Mouse (Mus musculus) forebrain, embryonic 13.5 days (tissue): ENCODE data around the gene Adra2a. TPM values are rescaled to one million over a fixed set of nuclear protein-coding genes. Genes with fewer than 3 reads are reported as not detected.

Experiments
- ATAC-seq: fragments of 200-750 bp; cut with Nextera tagmentation; 2 replicates; pipeline ENCODE4 v1.8.0; 2017
- H3K27ac ChIP-seq: fragments of 300-500 bp; sonication (generic); 2 replicates; pipeline ENCODE4 v1.5.1; 2015; ENCODE audit warnings: inconsistent platforms, mild to moderate bottlenecking, moderate library complexity
- H3K27me3 ChIP-seq: fragments of 300-500 bp; sonication (generic); 2 replicates; pipeline ENCODE4 v1.6.1; 2015; ENCODE audit warnings: mild to moderate bottlenecking, inconsistent platforms
- H3K36me3 ChIP-seq: fragments of 300-500 bp; sonication (generic); 2 replicates; pipeline ENCODE4 v1.6.1; 2015; ENCODE audit warnings: mild to moderate bottlenecking, inconsistent platforms; ENCODE audit not compliant: poor library complexity, severe bottlenecking
- H3K4me1 ChIP-seq: fragments of 300-500 bp; sonication (generic); 2 replicates; pipeline ENCODE4 v1.6.1; 2015; ENCODE audit warnings: inconsistent platforms
- H3K4me2 ChIP-seq: fragments of 300-500 bp; sonication (generic); 2 replicates; pipeline ENCODE4 v1.6.1; 2015; ENCODE audit warnings: inconsistent platforms, mild to moderate bottlenecking, moderate library complexity
- H3K4me3 ChIP-seq: fragments of 300-500 bp; sonication (generic); 2 replicates; pipeline ENCODE4 v1.5.1; 2015; ENCODE audit warnings: mild to moderate bottlenecking, inconsistent platforms
- H3K9ac ChIP-seq: fragments of 300-500 bp; sonication (generic); 2 replicates; pipeline ENCODE4 v1.6.1; 2015; ENCODE audit warnings: mild to moderate bottlenecking, inconsistent platforms
- H3K9me3 ChIP-seq: fragments of 300-500 bp; sonication (generic); replicated peaks from 2 replicates; pipeline ENCODE4 v1.6.1; 2016; ENCODE audit warnings: inconsistent platforms
- WGBS: fragments of 180-500 bp; shearing (Covaris S2); methylation state at CpG from one replicate; pipeline ENCODE4 v1.1.7; 2015; 5-methylcytosine and 5-hydroxymethylcytosine counted together
- polyA plus RNA-seq: library from polyadenylated mRNA; unstranded; fragments of >200 nt; fragmentation: Nextera tagmentation; extraction: Ambion mirVana; gene quantifications from 2 replicates; pipeline ENCODE4 v1.2.1, GENCODE M21; 2015

Adra2a gene
- polyA plus RNA-seq, 1 experiment from 2014 or later, result 1.1 TPM

DNA sequence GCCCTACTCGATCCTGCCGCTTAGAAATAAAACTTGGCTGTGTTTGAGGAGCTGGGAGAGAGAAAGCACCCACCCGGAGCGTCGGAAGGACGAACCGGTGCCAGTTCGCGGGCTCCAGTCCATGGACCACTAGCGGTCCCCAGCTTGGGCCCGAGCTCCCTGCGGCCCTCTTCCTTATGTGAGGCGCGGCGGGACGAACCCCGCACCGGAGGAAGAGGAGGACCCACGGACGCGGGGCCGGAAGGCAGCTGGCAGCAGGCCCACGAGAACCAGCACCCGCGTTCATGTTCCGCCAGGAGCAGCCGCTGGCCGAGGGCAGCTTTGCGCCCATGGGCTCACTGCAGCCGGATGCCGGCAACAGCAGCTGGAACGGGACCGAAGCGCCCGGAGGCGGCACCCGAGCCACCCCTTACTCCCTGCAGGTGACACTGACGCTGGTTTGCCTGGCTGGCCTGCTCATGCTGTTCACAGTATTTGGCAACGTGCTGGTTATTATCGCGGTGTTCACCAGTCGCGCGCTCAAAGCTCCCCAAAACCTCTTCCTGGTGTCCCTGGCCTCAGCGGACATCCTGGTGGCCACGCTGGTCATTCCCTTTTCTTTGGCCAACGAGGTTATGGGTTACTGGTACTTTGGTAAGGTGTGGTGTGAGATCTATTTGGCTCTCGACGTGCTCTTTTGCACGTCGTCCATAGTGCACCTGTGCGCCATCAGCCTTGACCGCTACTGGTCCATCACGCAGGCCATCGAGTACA is 2.2 kb downstream of the Adra2a start:
- Histone ChIP-seq H3K27ac (no peak overlapping the region), H3K9me3 (no peaks in the 10 kb centered on the region), H3K4me1 (peaks cover 34% of the 10 kb centered on the region), H3K9ac (peak overlapping the region; percentile 72), H3K36me3 (no peaks in the 10 kb centered on the region), H3K27me3 (peaks cover 62% of the 10 kb centered on the region), H3K4me3 (peak overlapping the region; percentile 57), H3K4me2 (peak overlapping the region; percentile 100)
- WGBS, result 1% methylated on average over 52 of the region's 55 CpGs
- no peak for ATAC-seq

- Histone ChIP-seq H3K36me3 (no peaks in the 10 kb centered on the region), H3K9me3 (no peaks in the 10 kb centered on the region), H3K27ac (no peak overlapping the region), H3K4me3 (peak overlapping the region; percentile 57), H3K27me3 (peaks cover 64% of the 10 kb centered on the region), H3K4me2 (peak overlapping the region; percentile 100), H3K9ac (peak overlapping the region; percentile 72), H3K4me1 (peaks cover 34% of the 10 kb centered on the region)
- under 1% methylated on average over 46 of the region's 46 CpGs for WGBS
- ATAC-seq, result no peak
Measured at GRCm38 (mm10) chr19:54046684-54047070, 2.7 kb downstream of the Adra2a start.

DNA sequence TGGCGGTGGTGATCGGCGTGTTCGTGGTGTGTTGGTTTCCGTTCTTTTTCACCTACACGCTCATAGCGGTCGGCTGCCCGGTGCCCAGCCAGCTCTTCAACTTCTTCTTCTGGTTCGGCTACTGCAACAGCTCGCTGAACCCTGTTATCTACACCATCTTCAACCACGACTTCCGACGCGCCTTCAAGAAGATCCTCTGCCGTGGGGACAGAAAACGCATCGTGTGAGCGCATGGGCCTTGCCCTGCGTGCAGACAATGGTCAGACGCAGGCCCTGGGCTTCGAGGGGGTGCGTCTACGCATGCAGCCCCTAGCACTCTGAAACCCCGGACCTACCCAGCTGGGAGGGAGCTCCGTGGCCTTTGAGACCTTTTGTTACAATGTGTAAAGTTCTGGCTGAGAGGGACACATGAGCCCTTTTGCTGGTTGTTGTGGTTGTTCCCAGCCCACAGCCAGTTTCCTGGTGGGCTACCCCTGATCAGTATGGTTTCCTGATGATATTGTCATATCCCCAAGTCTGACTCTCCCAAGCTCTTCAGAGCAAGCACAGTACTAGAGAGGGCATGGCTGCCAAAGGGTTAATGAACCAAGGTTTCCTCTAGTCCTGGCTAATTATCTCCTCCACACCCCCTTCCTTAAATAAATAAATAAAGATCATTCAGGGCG is 3.6 kb downstream of the Adra2a start:
- Histone ChIP-seq H3K4me2 (peak overlapping the region; percentile 100), H3K4me3 (peak overlapping the region; percentile 57), H3K9me3 (no peaks in the 10 kb centered on the region), H3K9ac (peak overlapping the region; percentile 72; the same call in 1 of the 2 replicates), H3K36me3 (no peaks in the 10 kb centered on the region), H3K27me3 (peaks cover 66% of the 10 kb centered on the region), H3K27ac (no peak overlapping the region), H3K4me1 (peaks cover 34% of the 10 kb centered on the region)
- WGBS, result 1% methylated on average over 27 of the region's 27 CpGs
- ATAC-seq, result no peak

DNA sequence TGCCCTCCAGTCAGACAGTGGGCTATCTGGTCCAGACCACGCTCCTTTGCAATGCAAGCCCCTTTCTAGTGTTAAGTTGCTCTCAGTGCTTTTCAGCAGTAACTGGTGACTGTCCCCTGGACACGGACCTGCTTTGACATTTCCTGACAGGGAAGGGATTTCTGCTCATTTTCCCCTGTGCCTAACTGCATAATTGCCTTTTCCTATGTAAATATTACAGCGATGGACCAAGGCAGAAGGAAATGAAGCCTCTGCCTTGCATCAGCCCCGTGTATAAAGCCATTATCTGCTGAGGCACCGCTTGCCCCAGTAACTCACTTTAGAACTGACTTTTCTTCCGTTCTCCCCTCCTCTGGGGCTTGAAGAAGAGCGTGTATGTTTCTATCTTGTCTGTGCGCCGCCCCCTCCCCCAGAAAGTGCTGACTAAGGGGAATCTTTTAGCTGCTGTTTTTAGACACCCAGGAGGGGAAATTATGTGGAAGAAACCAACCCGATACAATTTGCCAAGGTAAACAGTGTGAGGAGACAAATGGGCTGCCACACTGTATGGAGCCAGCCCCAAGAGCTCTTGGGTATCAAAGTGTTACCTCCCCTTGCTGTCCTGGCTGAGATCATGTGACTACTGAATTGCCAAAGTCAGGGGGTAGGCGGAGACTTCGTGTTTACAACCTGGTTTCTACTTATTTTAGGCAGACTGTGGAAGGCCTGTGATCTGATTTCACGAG is 4.4 kb downstream of the Adra2a start:
- Histone ChIP-seq H3K9ac (no peak overlapping the region), H3K4me1 (peaks cover 34% of the 10 kb centered on the region), H3K9me3 (no peaks in the 10 kb centered on the region), H3K27ac (no peak overlapping the region), H3K4me2 (peak overlapping the region; percentile 100; the same call in 1 of the 2 replicates), H3K27me3 (peaks cover 66% of the 10 kb centered on the region), H3K4me3 (no peak overlapping the region), H3K36me3 (no peaks in the 10 kb centered on the region)
- ATAC-seq, result no peak
- 14% methylated on average over 13 of the region's 13 CpGs for WGBS

DNA sequence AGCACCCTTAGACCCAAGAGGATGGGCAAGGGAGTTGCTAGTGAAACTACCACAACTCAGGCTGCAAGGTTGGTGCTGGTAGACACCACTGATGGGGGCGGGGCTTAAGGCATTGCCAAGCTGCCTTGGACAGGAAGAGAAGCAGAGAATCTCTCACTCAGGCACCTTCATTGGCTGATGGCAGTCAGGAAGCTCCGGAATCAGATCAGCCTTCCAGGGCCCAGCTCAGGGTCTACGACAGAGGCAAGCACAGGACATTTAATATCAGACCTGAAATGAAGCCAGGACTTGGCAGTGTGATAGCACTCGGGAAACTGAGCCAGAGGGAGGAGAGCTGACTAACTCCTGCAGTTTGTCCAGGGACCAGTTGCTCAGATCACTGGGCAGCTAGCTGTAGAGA is 7.7 kb downstream of the Adra2a start:
- H3K9ac ChIP-seq, result no peak overlapping the region
- no peak overlapping the region for H3K27ac ChIP-seq
- no peaks in the 10 kb centered on the region for H3K9me3 ChIP-seq
- H3K4me1 ChIP-seq, result peaks cover 15% of the 10 kb centered on the region
- H3K27me3 ChIP-seq, result peaks cover 46% of the 10 kb centered on the region
- no peak overlapping the region for H3K4me3 ChIP-seq
- ATAC-seq, result no peak
- H3K4me2 ChIP-seq, result no peak overlapping the region
- no peaks in the 10 kb centered on the region for H3K36me3 ChIP-seq
- 79% methylated on average over 4 of the region's 4 CpGs for WGBS

GRCm38 (mm10) chr19:54055845-54056244 is 11.9 kb downstream of the Adra2a start:
- H3K4me3 ChIP-seq, result no peak overlapping the region
- no peak overlapping the region for H3K4me2 ChIP-seq
- H3K9me3 ChIP-seq, result no peaks in the 10 kb centered on the region
- H3K27ac ChIP-seq, result no peak overlapping the region
- H3K27me3 ChIP-seq, result peaks cover 7% of the 10 kb centered on the region; the same call in 1 of the 2 replicates
- no peaks in the 10 kb centered on the region for H3K36me3 ChIP-seq
- 41% methylated on average over 5 of the region's 5 CpGs for WGBS
- H3K4me1 ChIP-seq, result no peaks in the 10 kb centered on the region
- ATAC-seq, result no peak
- no peak overlapping the region for H3K9ac ChIP-seq

DNA sequence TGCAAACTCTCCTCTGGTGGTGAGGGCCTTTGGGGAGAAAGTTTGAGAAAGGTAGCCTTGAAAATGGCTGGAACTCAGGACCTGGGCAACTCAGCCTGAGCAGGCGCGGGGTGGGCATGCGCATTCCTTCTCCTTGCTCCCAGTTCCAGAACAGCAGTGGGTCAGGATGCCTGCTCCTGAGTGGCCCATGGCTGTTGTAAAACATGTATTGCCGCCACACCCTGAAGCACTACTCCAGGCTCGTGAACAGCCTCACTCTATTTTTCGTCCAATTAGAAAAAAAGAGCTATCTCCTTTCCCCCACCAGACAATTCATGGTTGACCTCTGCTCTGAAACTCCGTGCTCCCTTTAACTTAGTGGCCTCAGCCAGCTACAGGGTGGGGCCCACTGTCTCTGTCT is 24.5 kb downstream of the Adra2a start:
- Histone ChIP-seq H3K9me3 (no peaks in the 10 kb centered on the region), H3K4me3 (no peak overlapping the region), H3K27ac (no peak overlapping the region), H3K9ac (no peak overlapping the region), H3K36me3 (no peaks in the 10 kb centered on the region), H3K4me1 (no peaks in the 10 kb centered on the region), H3K27me3 (no peaks in the 10 kb centered on the region), H3K4me2 (no peak overlapping the region)
- ATAC-seq, result no peak
- 88% methylated on average over 7 of the region's 7 CpGs for WGBS

- WGBS, result 87% methylated on average over 5 of the region's 5 CpGs
- Histone ChIP-seq H3K4me1 (no peaks in the 10 kb centered on the region), H3K9ac (no peak overlapping the region), H3K27ac (no peak overlapping the region), H3K36me3 (no peaks in the 10 kb centered on the region), H3K4me2 (no peak overlapping the region), H3K27me3 (no peaks in the 10 kb centered on the region), H3K9me3 (no peaks in the 10 kb centered on the region), H3K4me3 (no peak overlapping the region)
- ATAC-seq, result no peak
Measured at GRCm38 (mm10) chr19:54070521-54070920, 26.6 kb downstream of the Adra2a start.

GRCm38 (mm10) chr19:54072233-54072800 is 28.4 kb downstream of the Adra2a start:
- Histone ChIP-seq H3K4me3 (no peak overlapping the region), H3K9ac (no peak overlapping the region), H3K9me3 (no peaks in the 10 kb centered on the region), H3K27ac (no peak overlapping the region), H3K36me3 (no peaks in the 10 kb centered on the region), H3K4me2 (no peak overlapping the region), H3K27me3 (no peaks in the 10 kb centered on the region), H3K4me1 (peaks cover 10% of the 10 kb centered on the region)
- no peak for ATAC-seq
- WGBS, result 85% methylated on average over 5 of the region's 5 CpGs

DNA sequence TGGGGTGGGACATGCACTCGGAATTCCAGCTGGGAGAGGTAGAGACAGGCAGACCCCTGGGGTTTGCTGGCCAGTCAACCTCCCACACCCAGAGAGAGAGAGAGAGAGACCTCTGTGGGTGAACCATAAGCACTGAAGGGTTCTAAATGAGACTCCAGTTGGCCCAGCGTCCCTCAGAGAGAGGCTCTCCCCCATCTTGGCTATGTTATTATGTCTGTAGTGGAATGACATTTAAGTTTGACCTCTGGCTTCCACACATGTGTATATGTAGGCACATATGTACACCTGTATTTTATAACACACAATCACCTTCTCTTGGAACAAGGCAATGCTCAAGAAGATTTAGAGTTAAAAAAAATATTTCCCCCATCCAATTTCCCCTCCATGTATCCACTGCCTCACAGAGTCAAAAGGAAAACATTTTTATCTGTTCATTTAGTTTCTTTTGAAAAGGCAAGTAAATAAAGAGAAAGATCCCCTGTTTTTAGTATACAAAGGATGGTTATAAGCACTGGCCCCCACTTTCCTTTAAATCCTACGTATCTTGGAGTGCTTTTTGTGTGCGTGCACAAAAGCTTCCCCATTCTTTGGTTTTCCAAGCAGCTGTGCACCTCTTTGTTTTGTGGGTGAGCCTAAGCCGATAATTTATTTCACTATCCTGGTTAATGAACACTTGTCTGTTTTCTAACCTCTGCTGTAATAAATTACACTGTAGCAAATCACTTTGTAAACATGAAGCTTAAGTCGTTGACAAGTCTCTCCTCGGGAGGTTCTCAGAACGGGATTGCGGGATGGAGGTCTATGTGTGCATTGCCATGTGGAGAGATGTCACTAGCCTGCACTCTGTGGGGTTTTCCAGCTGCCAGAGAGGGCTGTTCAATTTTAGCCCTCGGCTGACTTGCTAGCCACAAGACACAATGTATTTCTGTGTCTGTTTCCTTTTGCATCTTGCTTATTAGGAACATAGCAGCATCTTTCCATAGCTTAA is 32.7 kb downstream of the Adra2a start:
- ATAC-seq, result no peak; the same call in 1 of the 2 replicates
- H3K36me3 ChIP-seq, result no peaks in the 10 kb centered on the region
- peaks cover 6% of the 10 kb centered on the region; the same call in 1 of the 2 replicates for H3K27me3 ChIP-seq
- peaks cover 10% of the 10 kb centered on the region for H3K4me1 ChIP-seq
- no peaks in the 10 kb centered on the region for H3K9me3 ChIP-seq
- H3K4me2 ChIP-seq, result no peak overlapping the region
- 13% methylated on average over 10 of the region's 10 CpGs for WGBS
- no peak overlapping the region for H3K4me3 ChIP-seq
- H3K9ac ChIP-seq, result no peak overlapping the region
- H3K27ac ChIP-seq, result no peak overlapping the region

- Histone ChIP-seq H3K27me3 (peaks cover 6% of the 10 kb centered on the region; the same call in 1 of the 2 replicates), H3K4me3 (no peak overlapping the region), H3K9ac (no peak overlapping the region), H3K27ac (no peak overlapping the region), H3K4me2 (no peak overlapping the region), H3K9me3 (no peaks in the 10 kb centered on the region), H3K4me1 (peaks cover 9% of the 10 kb centered on the region), H3K36me3 (no peaks in the 10 kb centered on the region)
- no peak for ATAC-seq
- 88% methylated on average over 9 of the region's 9 CpGs for WGBS
Measured at GRCm38 (mm10) chr19:54081303-54081702, 37.4 kb downstream of the Adra2a start.
